Mouse (Mus musculus) gastrocnemius, postnatal 4 days (tissue): ENCODE measurements around the gene Tm9sf4. TPM values are rescaled to one million over a fixed set of nuclear protein-coding genes. Genes with fewer than 3 reads are reported as not detected.

Source experiments
- DNase-seq, 2 experiments: peaks; one replicate each; pipeline ENCODE4 v3.0.0; 2021 to 2022; ENCODE audit warnings: low spot score in 2 of 2, mixed read lengths in 2 of 2
- long read RNA-seq, 2 experiments: library from polyadenylated mRNA; stranded (forward); transcript quantifications; one replicate each; pipeline ENCODE4 v2.0.0; 2021
- total RNA-seq, 2 experiments: library from RNA; stranded (reverse); gene quantifications; 2 replicates each; pipeline ENCODE4 v1.2.3; 2021

The Tm9sf4 gene
- total RNA-seq, result 10 to 100 TPM; 79.4 to 83.5 TPM
- long read RNA-seq, experiment 1, transcript Tm9sf4-201 (18 exons, 3,896 nt), result major isoform, 56 of 96 reads
- long read RNA-seq, experiment 1, partial matches to known transcripts, result 22 of 96 reads
- long read RNA-seq, experiment 1, other reads (novel, unspliced or antisense), result 16 of 96 reads
- long read RNA-seq, experiment 2, transcript Tm9sf4-201 (18 exons, 3,896 nt), result major isoform, 75 of 117 reads
- long read RNA-seq, experiment 2, partial matches to known transcripts, result 17 of 117 reads
- long read RNA-seq, experiment 2, other reads (novel, unspliced or antisense), result 24 of 117 reads

DNA sequence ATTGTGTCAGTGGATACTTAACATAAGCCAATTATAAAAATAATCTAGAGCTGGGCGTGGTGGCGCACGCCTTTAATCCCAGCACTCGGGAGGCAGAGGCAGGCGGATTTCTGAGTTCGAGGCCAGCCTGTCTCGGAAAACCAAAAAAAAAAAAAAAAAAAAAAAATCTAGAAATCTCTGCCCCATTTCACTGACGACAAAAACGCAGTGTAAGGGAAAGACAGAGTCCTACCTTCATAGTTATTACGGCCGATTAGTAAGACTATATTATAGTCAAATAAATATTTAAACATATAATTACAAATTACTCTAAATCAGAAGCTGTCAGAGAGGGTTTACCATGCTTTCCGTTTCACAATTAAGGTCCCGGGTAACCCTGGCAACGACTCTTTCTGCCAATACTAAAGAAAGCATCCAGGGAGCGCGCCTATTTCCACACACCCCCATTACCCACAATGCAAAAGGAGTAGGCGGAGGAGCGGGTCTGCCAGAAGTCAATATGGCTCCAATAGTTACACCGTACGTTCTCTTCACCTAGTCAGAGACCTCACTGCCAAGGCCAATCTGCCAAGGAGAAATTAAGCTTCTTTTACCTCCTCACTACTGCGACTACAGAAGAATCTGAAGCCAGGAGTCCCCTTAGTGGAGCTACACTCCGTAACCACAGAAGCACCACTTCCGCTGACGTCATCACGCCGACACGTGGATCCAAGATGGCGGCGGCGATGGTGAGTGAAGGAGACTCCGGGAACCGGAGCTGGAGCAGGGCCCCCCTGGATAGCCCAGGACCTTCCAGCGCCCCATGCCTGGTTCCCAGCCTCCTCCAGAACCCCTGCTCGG, at the start of gene Tm9sf4:
Tm9sf4 (plus strand) TSS at position 460 of the 840 bp plus-strand sequence.
- peak; percentile 70 to 93 for DNase-seq

DNA sequence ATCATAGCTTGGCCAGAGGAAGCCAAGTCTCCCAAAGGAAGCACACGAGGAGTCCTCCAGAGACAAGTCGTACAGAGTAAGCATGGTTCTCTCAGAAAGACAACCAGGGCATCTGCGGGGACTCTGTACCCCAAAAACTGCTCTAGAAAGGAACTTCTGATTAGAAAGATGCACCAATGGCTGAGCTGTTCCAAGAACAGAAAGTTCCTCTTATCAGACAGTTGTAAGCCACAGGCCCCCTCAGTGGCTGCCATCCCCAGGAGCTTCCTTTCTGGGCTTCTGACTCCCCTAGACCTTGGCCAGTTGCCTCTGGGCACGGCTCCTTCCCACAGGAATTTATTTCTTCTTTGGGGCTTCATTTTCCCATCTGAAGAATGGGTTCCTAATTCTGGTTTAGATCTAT, 45.4 kb upstream of the Tm9sf4 start:
- no peak for DNase-seq

DNA sequence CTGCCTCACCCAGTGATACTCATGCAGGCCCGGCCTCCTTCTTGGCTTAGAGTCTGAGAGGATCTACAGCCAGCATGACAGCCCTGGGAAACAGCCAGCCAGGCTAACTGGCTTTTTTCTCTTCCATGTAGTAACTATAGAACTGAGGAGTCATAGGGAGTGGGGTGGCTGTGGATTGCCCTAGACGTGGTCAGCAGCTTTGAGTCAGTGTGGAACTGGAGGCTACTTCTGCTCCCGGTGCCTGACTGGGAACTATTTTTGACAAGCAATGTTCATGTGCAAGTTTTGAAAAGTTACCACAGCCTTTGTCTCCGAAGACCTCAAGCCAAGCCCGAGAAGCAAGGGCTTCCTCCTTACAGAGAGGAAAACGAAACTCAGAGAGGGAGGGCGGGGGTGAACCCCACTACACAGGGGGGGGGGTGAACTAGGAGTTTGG, 44.0 kb upstream of the Tm9sf4 start:
- DNase-seq, result no peak

DNA sequence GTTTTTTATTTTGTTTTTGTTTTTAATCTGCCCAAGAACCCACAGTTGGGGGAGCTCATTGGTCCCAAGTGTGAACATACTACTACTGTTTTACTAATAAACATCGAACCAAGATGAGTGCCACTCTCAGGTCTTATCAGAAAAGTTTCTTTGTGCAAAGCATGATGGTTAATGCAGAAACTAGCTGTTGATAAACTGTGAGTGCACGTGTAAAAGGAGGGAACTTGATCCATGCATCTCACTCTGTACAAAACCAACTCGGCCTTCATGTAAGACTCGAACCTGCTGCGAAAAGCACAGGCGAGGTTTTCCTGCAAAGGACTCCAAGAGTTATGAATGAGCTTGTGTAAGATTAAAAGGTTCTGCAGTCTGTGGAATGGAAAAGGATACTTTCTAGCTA, 41.6 kb upstream of the Tm9sf4 start:
- no peak for DNase-seq

DNA sequence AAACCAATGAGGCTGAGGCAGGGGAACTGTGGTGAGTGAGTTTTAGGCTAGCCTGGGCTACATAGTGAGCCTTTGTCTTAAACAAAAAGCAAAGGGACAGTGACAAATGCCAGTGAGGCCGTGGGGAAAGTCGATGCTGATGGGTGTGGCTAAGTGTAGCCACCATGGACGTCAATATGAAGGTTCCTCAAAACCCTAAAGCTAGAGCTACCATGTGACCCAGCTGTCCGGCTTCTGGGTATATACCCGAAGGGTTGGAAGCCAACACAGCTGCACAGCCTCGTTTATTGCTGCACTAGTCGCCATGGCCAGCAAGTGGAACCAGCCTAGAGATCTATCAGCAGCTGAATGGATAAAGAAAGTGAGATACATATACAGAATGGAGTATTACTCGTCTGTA, 41.0 kb upstream of the Tm9sf4 start:
- DNase-seq, result no peak

DNA sequence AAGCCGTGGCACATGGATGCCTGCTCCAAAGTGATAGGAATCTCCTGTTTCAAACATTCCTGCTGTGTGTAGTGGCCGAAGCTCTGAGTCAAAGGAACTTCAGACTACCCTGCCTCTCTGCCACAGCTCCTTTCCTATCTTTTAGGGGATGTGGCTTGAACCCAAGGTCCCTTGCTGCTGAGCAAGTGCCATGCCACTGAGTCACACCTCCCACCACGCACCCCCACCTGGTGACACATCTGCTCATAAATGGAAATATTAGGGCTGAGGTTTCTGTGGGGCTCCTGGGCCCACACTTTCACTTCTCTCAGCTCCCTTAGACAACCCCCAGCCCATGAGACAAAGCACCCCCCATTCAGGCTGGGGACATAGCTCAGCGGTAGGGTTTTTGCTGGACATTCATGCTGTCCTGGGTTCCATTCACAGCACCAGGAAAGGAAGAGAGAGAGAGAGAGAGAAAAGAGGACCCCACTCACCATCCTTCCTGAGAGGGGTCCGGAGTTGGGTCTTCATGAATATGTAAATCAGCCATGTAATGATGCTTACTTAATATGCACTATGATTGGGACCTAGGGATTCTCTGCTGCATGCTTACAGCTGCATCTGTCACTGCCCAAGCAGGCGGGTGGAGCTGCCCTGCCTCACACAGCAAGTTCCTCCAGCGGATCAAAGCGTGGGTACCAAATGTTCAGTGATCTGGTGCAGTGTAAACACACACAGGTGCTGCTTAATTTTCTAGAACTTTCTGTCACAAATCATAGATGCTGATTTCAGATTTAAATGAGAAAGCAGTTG, 39.1 kb upstream of the Tm9sf4 start:
- no peak for DNase-seq

DNA sequence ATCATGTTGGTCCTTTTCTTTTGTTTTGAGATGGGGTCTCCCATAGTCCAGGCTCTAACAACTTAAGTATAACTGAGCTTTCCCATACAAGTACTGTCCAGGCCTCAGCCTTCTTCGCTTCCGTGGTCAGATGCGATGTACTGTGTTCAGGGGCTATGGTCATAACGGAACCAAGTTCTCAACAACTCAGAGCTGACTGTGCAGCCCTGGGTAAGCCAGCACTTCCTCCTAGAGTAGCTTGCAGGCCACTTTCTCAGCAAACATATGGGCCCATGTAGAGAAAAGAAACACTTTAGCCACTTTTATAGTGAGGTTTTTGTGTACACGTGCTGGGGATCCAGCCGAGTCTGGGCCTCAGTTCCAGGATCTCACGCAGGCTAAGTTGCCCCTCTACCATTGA, 38.4 kb upstream of the Tm9sf4 start:
- DNase-seq, result no peak

DNA sequence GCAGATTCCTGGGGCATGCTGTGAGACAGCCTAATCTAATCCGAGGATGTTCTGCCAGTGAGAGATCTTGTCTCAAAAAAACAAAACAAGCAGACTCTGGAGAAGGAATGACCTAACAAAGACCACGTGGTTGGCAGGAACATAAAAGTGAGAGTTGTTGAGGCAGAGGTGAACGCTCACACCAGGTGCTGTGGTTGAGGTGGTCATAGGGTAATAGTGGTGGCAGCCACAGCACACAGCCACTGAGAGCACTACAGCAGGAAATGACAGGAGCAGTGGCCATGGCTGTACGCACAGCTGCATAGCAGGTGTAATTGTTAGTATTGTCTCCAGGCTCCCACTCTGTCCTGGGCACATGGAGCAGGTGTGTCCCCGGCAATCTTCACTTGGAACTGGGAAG, 35.2 kb upstream of the Tm9sf4 start:
- no peak for DNase-seq

DNA sequence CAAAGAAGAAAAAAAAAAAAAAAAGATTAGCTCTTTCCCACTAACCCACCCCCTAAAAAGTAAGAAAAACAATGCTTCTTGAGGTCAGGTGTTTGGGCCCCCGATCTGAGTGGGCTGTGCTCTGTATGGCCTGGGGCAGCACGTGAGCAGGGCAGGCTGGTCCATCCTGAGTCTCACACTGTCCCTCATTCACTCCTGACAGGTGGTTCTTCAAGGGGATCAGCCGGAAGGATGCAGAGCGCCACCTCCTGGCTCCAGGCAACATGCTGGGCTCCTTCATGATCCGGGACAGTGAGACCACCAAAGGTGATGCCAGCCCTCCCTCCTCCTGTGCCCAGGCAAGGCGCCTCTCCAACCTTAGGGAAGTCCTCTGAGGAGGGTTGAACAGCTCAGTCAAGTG, 30.1 kb upstream of the Tm9sf4 start:
- no peak for DNase-seq

DNA sequence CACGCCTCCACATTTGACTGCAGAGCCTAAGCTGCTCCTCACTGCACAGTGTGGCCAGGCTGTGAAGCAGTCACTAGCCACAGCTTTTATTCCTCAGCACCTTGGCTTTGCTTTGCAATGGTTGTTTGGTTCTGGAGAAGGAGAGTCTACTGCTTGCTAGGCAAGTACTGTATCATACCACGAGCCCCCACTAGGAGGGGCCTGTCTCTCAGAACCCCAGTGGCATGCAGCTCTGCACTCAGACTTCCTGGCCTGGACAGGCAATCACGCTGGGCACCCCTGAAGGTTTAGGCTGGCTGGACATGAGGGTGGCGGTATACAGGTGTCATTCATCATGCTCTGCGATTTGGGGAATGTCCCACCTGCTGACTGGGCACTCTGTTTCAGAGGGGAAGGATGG, 26.9 kb upstream of the Tm9sf4 start:
- DNase-seq, result no peak

DNA sequence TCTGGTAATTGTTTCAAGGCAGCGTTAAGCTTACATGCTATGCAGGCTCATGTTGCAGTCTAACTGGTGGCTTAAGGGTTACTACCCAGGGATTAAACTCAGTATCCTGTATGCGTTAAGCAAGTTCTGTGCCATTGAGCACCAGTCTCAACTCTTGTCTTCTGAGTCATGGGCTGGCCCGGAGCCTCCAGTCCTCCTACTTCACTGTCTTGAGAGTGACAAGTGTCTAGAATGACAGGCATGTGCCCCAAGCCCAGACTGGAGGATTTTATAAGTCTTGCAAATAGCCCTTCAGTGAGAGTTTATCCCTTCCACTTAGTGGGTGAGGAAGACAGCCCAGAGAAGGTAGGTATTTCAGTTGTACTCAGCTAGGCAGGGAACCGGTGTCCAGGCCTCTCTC, 24.9 kb upstream of the Tm9sf4 start:
- DNase-seq, result no peak

DNA sequence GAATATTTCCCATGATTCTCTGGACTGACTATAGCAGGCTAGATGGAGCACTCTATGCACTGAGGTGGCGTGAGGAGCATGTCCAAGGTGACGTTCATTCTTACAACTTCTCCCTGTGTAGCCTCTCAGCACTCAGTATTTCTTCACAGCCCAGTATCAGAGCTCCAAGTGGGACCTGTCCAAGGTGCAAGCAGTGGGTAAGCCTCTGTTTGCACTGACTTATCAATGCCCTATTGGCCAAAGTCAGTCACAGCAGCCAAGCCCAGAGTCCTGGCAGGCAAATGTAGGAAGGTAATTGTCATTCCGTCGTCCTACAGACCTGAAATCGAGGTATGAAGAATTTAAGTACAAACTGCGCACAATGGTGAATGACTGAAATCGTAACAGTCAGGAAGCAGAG, 21.9 kb upstream of the Tm9sf4 start:
- no peak for DNase-seq

DNA sequence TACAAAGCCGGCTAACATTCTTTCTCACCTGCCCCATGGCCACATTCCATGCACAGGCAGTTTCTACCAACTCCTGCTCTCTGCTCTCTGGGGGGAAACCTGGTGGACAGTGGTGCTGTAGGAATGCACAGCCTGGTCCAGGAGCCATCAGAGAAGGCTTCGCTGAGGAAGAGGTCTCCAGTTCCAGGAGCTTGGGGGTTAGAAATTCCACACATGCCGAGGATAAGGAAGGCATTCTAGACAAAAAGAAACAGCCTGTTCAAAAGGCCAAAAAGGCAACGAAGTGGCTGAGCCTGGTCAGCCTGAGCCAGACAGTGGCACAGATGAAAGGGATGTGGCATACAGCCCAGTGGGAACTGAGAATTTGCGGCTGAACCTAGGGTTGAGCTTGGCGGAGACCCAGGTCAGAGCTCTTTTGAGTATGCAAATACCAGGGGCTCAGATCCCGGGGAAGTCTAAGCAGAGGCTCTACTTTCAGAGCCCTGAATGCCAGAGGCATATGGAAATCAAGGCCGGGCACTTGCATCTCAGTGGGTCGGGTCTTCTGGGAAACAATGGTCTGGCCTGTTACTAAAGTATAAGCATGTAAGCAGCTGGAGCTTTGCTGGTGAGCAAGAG, 21.0 kb upstream of the Tm9sf4 start:
- DNase-seq, result peak in 1 of 2 experiments; percentile 28

DNA sequence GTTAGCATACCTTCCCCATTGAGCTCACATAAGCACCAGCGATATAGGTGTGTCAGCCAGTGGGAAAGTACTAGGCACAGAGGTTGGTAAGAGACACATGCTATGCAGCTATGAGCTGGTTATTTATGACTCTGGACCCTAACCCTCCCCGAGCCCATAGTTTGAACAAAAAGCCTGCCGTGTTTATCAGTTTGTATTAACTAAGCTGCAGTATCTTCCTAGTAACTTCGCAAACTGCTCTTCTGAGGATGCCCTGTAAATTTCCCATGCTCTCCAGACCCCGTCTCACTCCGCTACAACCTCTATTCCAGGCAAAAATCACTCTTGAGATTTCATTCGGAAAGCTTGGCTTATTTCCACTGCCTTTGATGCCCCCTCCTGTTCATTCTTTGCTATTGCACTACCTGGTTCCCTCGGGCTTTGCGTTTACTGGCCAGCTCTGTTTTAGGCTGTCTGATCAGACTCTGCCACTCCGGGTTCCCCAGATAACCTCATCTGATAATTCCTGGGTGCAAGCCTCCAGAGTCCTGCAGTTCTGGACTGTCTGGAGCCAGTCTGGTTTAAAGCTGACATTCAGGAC, 18.4 kb upstream of the Tm9sf4 start:
- DNase-seq, result no peak

DNA sequence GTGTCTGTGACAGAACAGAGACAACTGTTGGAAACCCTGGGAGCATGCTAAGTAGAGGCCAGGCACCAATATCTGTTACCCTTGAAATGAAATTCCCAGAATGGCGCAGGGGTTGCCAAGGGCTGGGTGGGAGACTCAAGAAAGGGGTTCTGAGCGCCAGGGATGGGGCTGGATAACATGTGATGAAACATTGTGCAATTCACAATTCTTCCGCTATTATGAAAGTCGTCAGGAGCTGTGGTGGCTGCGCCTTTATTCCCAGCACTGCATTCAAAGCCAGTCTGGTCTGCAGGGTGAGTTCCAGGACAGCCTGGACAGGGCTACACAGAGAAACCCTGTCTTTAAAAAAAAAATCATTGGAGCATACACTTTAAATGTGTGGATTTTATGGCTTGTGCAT, 15.8 kb upstream of the Tm9sf4 start:
- DNase-seq, result no peak

DNA sequence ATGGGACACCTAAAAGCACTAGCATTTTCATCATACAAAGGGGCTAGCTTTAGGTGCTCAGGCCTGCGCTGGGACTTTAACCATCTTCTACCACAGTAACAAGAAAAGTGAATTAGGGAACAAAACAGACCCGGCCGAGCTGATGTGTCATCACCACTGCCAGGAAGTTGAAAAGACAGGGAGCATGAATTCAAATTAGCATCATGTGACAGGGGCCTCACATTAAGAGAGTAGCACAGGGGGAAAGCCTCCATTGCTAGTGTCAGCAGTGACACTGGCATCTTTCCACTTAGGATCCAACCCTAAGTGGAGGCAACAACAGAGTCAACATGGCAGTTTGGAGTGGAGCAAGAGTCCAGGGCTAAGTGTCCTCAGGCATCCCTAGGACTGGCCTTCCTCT, 13.9 kb upstream of the Tm9sf4 start:
- no peak for DNase-seq

DNA sequence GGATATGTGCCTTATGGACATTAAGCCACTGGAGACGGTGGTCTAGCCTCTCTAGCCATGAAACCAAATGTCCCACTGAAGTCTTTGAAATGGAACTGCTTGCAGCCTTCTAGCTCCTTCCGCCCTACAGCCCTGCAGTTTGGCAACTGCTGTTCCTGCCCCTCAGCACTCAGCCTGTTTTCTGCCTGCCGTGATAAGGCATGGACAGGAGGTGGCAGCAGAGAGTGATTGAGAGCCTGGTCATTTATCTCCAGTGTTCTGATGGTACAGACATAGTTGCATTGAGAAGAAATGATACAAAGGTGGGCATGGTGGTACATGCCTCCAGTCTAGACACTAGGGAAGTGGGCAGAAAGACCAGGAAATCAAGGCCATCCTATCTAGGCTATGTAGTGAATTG, 13.4 kb upstream of the Tm9sf4 start:
- DNase-seq, result peak in 1 of 2 experiments; percentile 60

DNA sequence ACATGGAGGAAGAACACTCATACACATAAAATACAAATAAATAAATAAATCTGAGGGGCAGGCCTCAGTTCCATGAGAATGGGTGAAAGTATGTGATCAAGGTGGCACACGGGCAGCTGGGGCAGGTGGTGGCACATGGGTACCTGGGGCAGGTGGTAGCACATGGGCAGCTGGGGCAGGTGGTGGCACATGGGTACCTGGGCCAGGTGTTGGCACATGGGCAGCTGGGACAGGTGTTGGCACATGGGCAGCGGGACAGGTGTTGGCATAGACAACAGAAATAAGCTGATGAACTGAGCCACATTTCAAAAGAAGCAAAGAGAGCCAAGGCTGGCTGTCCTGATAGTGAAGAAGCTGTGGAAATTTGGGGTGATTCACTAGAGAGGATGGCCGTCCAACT, 11.4 kb upstream of the Tm9sf4 start:
- no peak for DNase-seq

DNA sequence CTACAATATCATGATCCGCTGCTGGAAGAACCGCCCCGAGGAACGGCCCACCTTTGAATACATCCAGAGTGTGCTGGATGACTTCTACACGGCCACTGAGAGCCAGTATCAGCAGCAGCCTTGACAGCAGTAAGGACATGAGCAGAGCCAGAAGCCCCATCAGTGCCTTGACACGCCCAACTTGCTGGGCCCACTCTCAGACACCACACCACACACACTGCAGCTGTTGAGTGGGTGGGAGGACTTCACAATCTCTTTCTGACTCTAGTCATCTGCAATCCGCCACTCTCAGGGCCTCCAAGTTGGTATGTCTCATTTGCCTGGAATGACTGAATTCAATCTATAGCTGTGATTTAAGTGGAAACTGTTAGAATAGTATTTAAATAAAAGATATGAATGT, 10.1 kb upstream of the Tm9sf4 start:
- no peak for DNase-seq

DNA sequence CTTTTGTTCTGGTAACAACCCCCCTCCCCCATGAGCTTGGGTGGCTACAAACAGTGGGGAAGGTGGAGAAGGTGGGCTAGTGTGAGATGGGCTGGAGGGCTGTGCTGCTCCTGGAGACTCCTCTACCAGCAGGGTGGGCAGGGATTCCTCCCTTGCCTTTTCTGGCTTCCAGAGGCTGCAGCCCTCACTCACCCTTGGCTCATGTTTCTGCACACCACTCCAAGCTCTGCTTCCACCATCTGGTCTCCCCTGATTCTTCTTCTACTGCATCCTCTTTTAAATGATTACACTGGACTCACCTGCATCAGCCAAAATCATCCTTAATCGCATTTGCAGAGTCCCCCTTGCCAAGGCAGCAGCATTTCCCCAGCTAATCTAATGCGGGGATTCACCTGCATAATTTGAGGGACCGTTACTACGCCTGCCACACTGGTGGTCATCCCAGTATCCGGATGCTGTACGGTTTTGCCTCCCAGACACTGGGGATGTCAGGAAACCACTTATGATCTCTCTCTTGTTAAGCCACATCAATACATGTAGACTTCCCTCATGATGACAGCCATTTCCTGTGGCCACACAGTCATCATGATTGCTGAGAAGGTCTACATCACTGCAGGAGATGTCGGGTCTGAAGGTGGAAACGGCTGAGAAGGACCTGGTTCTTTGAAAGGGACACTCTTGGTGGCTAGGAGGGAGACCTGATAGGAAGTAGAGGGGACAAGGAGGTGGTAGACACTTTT, 9.0 kb upstream of the Tm9sf4 start:
- no peak for DNase-seq
